Mouse (Mus musculus): ENCODE measurements around the gene Lrrc75b. TPM values are rescaled to one million over a fixed set of nuclear protein-coding genes. Genes with fewer than 3 reads are reported as not detected.
A peak's percentile ranks its signal among the peaks of the same experiment; 100 is the strongest.

Gene Lrrc75b
- 34.5 and 43.5 TPM in 2 replicates for polyA plus RNA-seq (2014; fragmentation: Nextera tagmentation; extraction: Ambion mirVana)

DNA sequence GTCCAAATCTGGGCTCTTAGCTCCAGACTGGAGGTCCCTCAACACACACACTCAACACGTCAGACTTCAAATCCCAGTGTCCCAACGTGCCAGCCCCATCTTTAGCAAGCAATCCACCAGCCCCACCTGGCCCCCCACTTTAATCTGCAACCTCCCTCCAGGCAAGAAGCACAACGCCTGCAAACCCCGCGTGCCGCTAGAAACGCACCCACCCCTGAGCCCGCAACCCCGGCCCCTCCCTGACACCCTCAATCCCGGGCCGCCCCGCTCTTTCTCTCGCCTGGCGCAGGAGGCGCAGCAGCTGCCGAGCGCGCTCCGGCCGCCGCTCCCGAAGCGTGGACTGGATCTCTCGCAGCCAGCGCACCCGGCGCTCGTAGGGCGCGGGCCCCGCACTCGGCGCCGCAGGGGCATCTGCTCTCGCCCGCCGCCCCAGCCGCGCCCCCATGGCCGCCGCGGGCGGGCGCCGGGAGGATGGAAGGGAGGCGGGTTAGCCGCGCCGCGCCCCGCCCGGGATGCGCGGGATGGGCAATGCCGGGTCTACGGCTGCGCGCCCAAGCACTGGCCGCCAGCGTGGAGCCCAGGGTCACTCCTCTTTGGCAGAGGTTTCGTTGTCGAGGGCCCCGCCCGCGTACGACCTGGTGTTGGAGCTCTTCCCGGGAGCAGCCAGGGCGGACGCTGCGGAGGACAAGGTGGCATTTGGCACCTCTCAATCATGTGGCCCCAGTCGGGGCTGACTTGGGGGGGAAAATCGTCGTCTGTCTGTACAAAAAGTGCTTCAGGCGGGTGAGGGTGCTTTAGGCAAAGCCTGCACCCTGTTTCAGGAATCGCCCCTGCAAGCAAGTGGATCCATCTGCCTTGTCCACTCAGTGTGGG, at the start of gene Lrrc75b:
Gene Lrrc75b (minus strand): TSS at position 655 of the 873 bp plus-strand sequence.
- peak within 1 kb of the TSS; percentile 98 for H3K27ac ChIP-seq
- peak within 1 kb of the TSS; percentile 70 for H3K4me3 ChIP-seq (replicated peaks; ENCODE audit: low read length)
- peak within 1 kb of the TSS; percentile 84 for H3K9ac ChIP-seq
- H3K9me3 ChIP-seq (ENCODE audit: control insufficient read depth, low read length): no peaks in the 10 kb centered on the region
- DNase-seq (ENCODE audit: low spot score): peak; percentile 63
- ATAC-seq (ENCODE audit: low FRiP score): peak; percentile 32
- WGBS: under 1% methylated on average over 74 of the region's 75 CpGs
- peak within 1 kb of the TSS; percentile 92 for H3K4me2 ChIP-seq (replicated peaks)
- H3K36me3 ChIP-seq (replicated peaks; ENCODE audit: control insufficient read depth, insufficient read depth): peaks cover 23% of the 10 kb centered on the region
- H3K27me3 ChIP-seq (ENCODE audit: control insufficient read depth, insufficient read depth, low read length): peaks cover 9% of the 10 kb centered on the region; the same call in 1 of the 2 replicates
- H3K4me1 ChIP-seq (replicated peaks; ENCODE audit: control insufficient read depth, insufficient read depth, low read length): peaks cover 45% of the 10 kb centered on the region

DNA sequence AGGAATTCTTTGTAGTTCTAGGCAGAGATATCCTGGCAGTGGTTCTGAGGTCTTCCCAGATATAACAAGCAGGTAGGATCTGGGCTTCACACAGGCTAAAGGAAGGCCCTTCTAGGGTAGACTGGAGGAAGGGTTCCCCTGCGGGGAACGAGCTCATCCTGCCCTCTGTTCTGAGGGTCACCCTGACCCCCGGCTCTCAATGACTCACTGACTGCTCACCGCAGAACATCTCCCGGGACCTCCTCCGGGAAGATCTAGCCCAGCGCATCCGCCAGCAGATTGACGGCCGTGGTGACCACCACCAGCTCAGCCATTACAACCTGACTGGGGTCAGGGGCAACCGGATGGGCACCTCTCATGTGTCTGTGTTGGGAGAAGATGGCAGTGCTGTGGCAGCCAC, 48.8 kb upstream of the Lrrc75b start:
- no peaks in the 10 kb centered on the region for H3K9me3 ChIP-seq (ENCODE audit: control insufficient read depth, low read length)
- WGBS: 89% methylated on average over 11 of the region's 11 CpGs
- H3K9ac ChIP-seq: no peak overlapping the region
- no peaks in the 10 kb centered on the region for H3K27me3 ChIP-seq (ENCODE audit: control insufficient read depth, insufficient read depth, low read length)
- no peak for ATAC-seq (ENCODE audit: low FRiP score)
- no peak for DNase-seq (ENCODE audit: low spot score)
- H3K4me2 ChIP-seq (replicated peaks): no peak overlapping the region
- no peak overlapping the region for H3K4me3 ChIP-seq (replicated peaks; ENCODE audit: low read length)
- no peak overlapping the region for H3K27ac ChIP-seq
- no peaks in the 10 kb centered on the region for H3K4me1 ChIP-seq (replicated peaks; ENCODE audit: control insufficient read depth, insufficient read depth, low read length)
- H3K36me3 ChIP-seq (replicated peaks; ENCODE audit: control insufficient read depth, insufficient read depth): no peaks in the 10 kb centered on the region

DNA sequence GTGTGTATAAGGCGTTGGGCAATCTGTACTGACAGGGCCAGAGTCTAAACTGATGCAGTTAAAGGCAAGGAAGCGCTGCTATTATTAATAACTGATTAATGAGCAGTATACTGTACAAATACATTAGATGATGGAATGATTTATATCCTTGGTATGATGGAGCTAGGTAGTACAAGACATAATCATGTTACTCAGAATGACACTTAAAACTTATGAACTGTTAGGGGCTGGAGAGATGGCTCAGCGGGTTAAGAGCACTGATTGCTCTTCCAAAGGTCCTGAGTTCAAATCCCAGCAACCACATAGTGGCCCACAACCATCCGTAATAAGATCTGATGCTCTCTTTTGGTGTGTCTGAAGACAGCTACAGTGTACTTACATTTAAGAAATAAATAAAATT, 47.1 kb upstream of the Lrrc75b start:
- Histone ChIP-seq H3K4me1 (replicated peaks; ENCODE audit: control insufficient read depth, insufficient read depth, low read length) (no peaks in the 10 kb centered on the region), H3K4me3 (replicated peaks; ENCODE audit: low read length) (no peak overlapping the region), H3K9me3 (ENCODE audit: control insufficient read depth, low read length) (no peaks in the 10 kb centered on the region), H3K9ac (no peak overlapping the region), H3K27me3 (ENCODE audit: control insufficient read depth, insufficient read depth, low read length) (no peaks in the 10 kb centered on the region), H3K27ac (no peak overlapping the region), H3K36me3 (replicated peaks; ENCODE audit: control insufficient read depth, insufficient read depth) (no peaks in the 10 kb centered on the region), H3K4me2 (replicated peaks) (no peak overlapping the region)
- WGBS: 91% methylated on average over 4 of the region's 4 CpGs
- DNase-seq (ENCODE audit: low spot score) (no peak), ATAC-seq (ENCODE audit: low FRiP score) (no peak)

DNA sequence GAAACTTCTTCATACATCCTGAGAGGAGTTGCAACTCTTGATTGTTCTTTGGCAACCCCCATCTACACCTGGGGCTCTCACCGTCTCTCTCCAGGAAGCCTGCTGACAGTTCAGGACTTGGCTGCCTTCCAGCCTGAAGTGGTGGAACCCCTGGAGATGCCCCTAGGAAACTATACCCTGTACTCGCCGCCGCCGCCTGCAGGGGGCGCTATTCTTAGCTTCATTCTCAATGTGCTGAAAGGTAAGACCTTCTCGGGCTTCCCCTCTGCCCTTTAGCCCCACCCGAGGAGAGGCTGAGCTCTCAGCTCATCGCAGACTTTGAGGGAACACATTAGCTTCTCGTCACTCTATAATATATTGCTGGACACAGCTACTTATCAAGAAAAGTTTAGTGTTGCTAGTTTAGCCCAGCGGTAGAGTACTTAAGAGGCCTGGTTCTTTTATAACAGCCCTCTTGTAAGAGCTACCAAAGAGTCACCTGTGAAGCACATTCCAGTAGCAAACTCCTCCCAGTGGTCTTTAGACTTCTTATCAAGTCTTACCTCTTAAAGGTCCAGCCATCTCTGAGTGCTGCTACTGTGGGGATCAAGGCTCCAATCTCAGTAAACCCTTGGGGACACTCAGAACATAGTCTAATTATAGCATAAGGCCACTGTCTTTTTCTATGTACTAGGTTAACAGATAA, 45.2 kb upstream of the Lrrc75b start:
- DNase-seq (ENCODE audit: low spot score): no peak
- H3K27ac ChIP-seq: no peak overlapping the region
- H3K4me3 ChIP-seq (replicated peaks; ENCODE audit: low read length): no peak overlapping the region
- ATAC-seq (ENCODE audit: low FRiP score): no peak
- no peaks in the 10 kb centered on the region for H3K9me3 ChIP-seq (ENCODE audit: control insufficient read depth, low read length)
- no peaks in the 10 kb centered on the region for H3K36me3 ChIP-seq (replicated peaks; ENCODE audit: control insufficient read depth, insufficient read depth)
- H3K4me1 ChIP-seq (replicated peaks; ENCODE audit: control insufficient read depth, insufficient read depth, low read length): no peaks in the 10 kb centered on the region
- no peak overlapping the region for H3K9ac ChIP-seq
- H3K27me3 ChIP-seq (ENCODE audit: control insufficient read depth, insufficient read depth, low read length): no peaks in the 10 kb centered on the region
- WGBS: 48% methylated on average over 11 of the region's 11 CpGs
- no peak overlapping the region for H3K4me2 ChIP-seq (replicated peaks)

DNA sequence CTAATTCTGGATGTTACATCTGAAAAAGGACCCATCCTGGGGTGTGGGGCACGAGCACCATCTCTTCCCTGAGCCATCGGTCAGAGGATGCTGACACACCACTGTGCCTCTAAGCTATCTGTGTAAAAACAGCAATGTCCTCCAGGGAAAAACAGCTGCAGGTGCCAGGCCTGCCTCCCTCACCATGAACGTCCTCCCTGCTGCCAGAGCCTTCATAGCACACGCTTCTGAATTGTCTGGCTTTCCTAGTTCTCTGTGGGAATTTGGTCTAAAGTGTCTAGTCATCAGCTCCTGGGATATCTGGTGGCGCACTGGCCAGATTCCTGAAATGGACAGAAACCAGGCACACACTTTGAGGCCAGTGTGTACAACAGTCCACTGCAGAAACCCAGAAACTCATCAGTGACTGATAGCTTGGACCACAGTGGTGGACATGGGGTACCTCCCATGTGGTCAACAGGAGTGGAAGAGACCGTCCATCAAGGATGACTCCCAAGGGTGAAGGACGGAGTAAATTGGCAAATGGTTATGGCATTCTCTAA, 40.1 kb upstream of the Lrrc75b start:
- Histone ChIP-seq H3K4me2 (replicated peaks) (no peak overlapping the region), H3K27me3 (ENCODE audit: control insufficient read depth, insufficient read depth, low read length) (no peaks in the 10 kb centered on the region), H3K4me1 (replicated peaks; ENCODE audit: control insufficient read depth, insufficient read depth, low read length) (no peaks in the 10 kb centered on the region), H3K9ac (no peak overlapping the region), H3K4me3 (replicated peaks; ENCODE audit: low read length) (no peak overlapping the region), H3K36me3 (replicated peaks; ENCODE audit: control insufficient read depth, insufficient read depth) (no peaks in the 10 kb centered on the region), H3K27ac (no peak overlapping the region), H3K9me3 (ENCODE audit: control insufficient read depth, low read length) (peaks cover 3% of the 10 kb centered on the region; the same call in 1 of the 2 replicates)
- DNase-seq (ENCODE audit: low spot score) (no peak), ATAC-seq (ENCODE audit: low FRiP score) (no peak)
- 82% methylated on average over 7 of the region's 7 CpGs for WGBS

DNA sequence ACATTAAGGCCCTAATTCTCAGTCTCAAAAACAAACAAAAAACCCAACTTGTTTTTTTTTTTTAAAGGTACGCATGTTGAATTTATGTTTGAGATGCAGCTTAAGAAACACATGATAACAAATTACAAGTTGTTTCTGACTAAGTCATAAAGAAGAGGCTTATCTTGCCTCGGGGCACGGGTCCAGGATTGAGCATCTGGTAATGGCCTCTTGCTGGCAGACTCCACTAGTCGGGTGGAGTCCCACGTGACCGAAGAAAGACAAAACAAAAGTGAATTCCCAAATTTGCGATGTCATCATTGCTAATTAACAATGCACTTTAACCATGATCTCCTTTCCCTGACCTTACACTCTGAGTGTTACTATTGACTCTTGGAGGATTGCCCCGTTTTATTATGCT, 35.9 kb upstream of the Lrrc75b start:
- H3K27ac ChIP-seq: no peak overlapping the region
- peaks cover 3% of the 10 kb centered on the region; the same call in 1 of the 2 replicates for H3K9me3 ChIP-seq (ENCODE audit: control insufficient read depth, low read length)
- H3K4me3 ChIP-seq (replicated peaks; ENCODE audit: low read length): no peak overlapping the region
- H3K27me3 ChIP-seq (ENCODE audit: control insufficient read depth, insufficient read depth, low read length): no peaks in the 10 kb centered on the region
- DNase-seq (ENCODE audit: low spot score) (no peak), ATAC-seq (ENCODE audit: low FRiP score) (no peak)
- H3K9ac ChIP-seq: no peak overlapping the region
- no peaks in the 10 kb centered on the region for H3K36me3 ChIP-seq (replicated peaks; ENCODE audit: control insufficient read depth, insufficient read depth)
- no peaks in the 10 kb centered on the region for H3K4me1 ChIP-seq (replicated peaks; ENCODE audit: control insufficient read depth, insufficient read depth, low read length)
- 86% methylated on average over 8 of the region's 8 CpGs for WGBS
- no peak overlapping the region for H3K4me2 ChIP-seq (replicated peaks)

DNA sequence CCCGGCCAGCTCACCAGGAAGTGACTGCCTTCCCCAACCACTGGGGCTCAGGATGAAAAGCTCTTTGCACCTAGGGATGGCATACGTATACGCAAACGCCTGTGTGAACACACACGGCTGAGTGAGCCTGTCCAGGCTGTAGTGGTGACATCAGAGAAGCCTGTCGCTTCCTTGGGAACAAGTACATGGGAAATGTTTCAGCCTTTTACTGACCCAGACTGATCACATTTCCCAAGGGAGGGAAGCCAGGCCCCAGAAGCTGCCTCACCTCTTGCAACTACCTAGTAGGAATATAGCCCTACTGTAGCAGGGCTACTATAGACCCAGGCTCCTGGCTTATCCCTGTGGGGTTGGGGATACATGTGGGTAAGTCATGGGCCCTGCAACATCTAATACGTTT, 32.5 kb upstream of the Lrrc75b start:
- no peak for ATAC-seq (ENCODE audit: low FRiP score)
- Histone ChIP-seq H3K9ac (no peak overlapping the region), H3K4me2 (replicated peaks) (no peak overlapping the region), H3K4me3 (replicated peaks; ENCODE audit: low read length) (no peak overlapping the region), H3K9me3 (ENCODE audit: control insufficient read depth, low read length) (0 out of 2 replicates have a peak, but pooled peaks cover 3% of the 10 kb centered on the region), H3K27me3 (ENCODE audit: control insufficient read depth, insufficient read depth, low read length) (no peaks in the 10 kb centered on the region), H3K36me3 (replicated peaks; ENCODE audit: control insufficient read depth, insufficient read depth) (no peaks in the 10 kb centered on the region), H3K27ac (no peak overlapping the region), H3K4me1 (replicated peaks; ENCODE audit: control insufficient read depth, insufficient read depth, low read length) (no peaks in the 10 kb centered on the region)
- WGBS: 84% methylated on average over 7 of the region's 7 CpGs
- DNase-seq (ENCODE audit: low spot score): no peak

DNA sequence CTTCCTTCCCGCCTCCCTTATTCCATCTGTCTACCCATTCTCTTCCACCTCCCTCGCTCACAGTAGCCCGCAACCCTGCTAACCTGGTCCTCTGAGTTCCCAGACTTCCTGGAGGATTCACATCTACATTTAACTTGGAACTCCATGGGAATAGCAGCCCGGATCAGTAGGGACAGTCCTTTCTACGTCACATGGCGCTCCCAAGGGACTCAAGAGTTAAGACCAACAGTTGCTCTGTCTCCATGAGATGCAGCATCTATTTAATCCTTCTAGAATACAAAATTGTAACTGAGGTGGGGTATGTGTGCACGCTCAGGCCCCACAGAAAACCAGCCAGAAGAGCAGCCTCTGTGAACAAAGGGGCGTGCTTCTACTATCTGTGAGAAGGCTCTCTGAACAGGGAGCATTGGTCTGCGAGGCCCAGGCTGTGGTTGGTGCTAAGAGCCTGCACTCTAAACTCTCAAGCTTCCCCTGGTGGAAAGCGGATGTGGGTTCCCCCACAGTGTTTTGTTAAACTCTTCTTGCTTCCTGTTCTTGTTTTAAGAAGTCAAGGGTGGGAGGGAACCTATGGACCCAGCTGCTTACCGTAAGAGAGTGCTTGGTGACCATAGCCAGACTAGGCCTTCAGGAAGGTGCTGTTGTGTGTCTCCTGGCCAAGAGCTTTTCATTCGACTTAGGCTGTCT, 31.2 kb upstream of the Lrrc75b start:
- 78% methylated on average over 12 of the region's 12 CpGs for WGBS
- no peaks in the 10 kb centered on the region for H3K4me1 ChIP-seq (replicated peaks; ENCODE audit: control insufficient read depth, insufficient read depth, low read length)
- no peaks in the 10 kb centered on the region for H3K36me3 ChIP-seq (replicated peaks; ENCODE audit: control insufficient read depth, insufficient read depth)
- no peak overlapping the region for H3K27ac ChIP-seq
- DNase-seq (ENCODE audit: low spot score) (no peak), ATAC-seq (ENCODE audit: low FRiP score) (no peak)
- H3K9me3 ChIP-seq (ENCODE audit: control insufficient read depth, low read length): no peaks in the 10 kb centered on the region
- H3K4me3 ChIP-seq (replicated peaks; ENCODE audit: low read length): no peak overlapping the region
- H3K27me3 ChIP-seq (ENCODE audit: control insufficient read depth, insufficient read depth, low read length): no peaks in the 10 kb centered on the region
- H3K9ac ChIP-seq: no peak overlapping the region
- H3K4me2 ChIP-seq (replicated peaks): no peak overlapping the region

DNA sequence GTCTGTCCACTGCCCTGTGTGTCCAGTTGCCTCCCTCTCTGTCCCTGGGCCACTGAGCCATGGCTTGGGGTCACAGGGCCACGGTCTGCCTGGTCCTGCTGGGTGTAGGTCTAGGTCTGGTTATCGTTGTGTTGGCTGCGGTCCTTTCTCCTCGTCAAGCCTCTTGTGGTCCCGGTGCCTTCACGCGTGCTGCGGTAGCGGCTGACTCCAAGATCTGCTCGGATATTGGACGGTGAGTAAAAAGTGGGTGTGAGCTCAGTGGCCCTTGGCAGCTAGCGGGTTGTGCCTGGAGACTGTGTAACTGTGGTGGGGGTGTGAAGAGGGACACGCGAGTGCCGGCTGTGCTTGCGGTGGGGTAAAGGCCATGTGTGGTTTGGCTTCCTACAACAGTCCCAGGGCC, 29.5 kb upstream of the Lrrc75b start:
- no peak overlapping the region for H3K27ac ChIP-seq
- peak overlapping the region; percentile 13; the same call in 1 of the 2 replicates for H3K4me2 ChIP-seq (replicated peaks)
- no peak for ATAC-seq (ENCODE audit: low FRiP score)
- H3K4me1 ChIP-seq (replicated peaks; ENCODE audit: control insufficient read depth, insufficient read depth, low read length): no peaks in the 10 kb centered on the region
- H3K9me3 ChIP-seq (ENCODE audit: control insufficient read depth, low read length): no peaks in the 10 kb centered on the region
- H3K4me3 ChIP-seq (replicated peaks; ENCODE audit: low read length): no peak overlapping the region
- WGBS: 73% methylated on average over 16 of the region's 16 CpGs
- no peak for DNase-seq (ENCODE audit: low spot score)
- H3K9ac ChIP-seq: no peak overlapping the region
- no peaks in the 10 kb centered on the region for H3K36me3 ChIP-seq (replicated peaks; ENCODE audit: control insufficient read depth, insufficient read depth)
- no peaks in the 10 kb centered on the region for H3K27me3 ChIP-seq (ENCODE audit: control insufficient read depth, insufficient read depth, low read length)

All from hindbrain, embryonic 14.5 days (tissue).